Mouse (Mus musculus) urinary bladder, postnatal 4 days (tissue): Measurements from ENCODE around the gene Slc4a1.
A peak's percentile ranks its signal among the peaks of the same experiment; 100 is the strongest.

Experiments
- DNase-seq, 2 experiments: peaks; one replicate each; pipeline ENCODE4 v3.0.0; 2021 to 2022; ENCODE audit warnings: low spot score in 2 of 2

The Slc4a1 gene

DNA sequence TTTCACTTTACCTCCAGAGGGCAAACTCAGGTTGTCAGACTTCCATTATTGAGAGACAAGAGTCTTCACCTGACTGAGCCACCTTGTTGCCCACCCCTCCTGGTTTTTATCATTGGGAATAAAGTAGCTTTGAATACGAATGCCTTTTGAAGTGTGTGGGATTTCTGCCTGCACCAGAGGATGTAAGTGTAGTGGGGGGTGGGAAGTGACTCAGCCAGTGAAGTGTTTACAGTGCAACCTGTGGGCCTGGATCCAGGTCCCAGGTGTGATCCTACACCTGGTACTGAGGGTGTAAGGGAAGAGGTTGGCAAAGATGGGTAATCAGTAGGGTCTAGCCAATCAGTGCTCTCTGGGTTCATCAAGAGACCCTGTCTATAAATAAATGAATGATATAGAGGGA is 42.5 kb downstream of the Slc4a1 start:
- DNase-seq, result no peak

DNA sequence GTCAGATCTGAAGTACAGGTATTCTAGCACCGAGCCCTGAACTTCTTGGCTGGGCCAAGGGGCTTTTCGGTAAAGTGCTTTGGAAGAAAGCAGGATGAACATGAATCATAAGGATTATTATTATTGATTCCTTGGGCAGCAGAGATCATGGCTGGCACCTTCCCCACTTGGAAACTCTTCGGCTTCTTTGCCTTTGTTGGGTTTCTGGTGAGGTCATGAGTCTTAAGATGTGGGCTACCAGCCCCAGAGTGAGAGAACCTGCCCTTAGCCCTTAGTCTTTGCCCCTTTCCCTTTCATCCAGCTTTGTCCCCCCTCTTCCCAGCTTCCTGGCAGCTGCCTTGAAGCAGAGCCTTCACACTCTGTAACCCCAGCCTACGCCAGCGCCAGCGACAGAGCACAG is 44.1 kb downstream of the Slc4a1 start:
- DNase-seq, result no peak

DNA sequence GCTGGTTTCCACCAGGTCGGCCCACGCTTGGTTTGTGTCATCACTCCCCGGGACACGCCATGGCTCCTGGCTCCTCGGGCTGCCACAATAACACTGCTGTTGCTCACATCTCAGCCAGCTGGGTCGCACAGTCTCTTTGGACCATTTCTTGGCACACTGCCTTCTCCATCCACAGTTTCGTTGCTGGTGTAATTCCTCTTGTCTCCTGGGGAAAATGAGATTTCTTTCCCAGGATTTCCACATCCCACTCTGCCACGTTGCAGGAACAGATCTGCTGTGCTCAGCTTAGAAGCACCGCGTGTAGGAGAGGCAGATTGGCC is 45.4 kb downstream of the Slc4a1 start:
- peak; percentile 72 to 77 for DNase-seq

DNA sequence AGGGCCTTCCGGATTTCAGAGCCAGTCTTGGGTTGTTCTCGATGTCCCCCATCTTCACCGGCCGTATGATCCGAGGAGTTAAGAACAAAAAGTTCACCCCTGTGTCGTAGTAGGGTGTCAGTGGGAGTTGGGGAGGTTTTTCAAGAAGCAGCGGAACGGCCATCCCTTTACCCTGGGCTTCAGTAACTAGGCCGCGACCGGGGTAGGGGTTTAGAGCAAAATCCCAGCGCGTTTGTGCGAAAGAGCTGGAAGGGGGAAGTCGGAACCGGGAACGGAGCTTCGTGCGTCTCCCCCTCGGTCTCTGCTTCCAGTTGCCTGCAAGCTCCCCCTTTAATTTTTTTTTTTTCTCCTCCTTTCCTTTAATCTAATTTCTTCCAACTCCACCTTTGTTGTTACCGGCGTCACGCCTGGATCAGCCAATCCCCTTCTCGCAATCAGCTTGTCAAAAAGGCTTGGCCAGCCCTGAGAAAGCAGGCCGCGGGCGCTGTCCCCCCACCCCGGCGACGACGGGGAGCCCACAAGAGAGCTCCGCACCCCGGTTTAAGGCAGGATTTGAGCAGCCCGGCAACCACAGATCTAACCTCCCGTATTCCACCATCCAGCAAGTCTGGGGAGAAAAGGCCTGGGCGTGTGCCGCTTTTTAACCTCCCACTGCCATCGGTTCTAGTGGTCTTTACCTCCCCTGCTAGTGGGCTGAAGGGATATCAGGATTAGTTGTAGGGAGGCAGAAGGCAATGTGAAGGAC is 45.9 kb downstream of the Slc4a1 start:
- peak; percentile 76 to 78 for DNase-seq

DNA sequence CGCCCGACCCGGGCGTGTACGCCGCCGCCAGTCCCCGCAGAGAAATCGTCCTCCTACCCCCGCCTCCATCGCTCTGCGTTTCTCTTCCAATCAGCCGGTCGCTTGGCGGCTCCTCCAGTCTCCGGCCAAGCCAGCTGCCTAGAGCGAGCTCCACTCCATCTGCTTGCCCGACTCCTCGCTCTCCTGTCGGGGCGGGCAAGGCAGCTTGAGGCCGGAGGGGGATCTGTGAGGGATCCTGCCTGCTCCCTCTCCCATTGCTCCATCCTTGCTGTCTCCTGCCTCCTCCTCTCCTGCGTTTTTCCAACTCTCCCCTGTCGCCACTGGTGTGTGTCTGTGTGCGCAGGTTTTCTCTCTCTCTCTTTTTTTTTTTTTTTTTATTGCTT is 46.6 kb downstream of the Slc4a1 start, which contains the start of gene Ubtf:
Ubtf (minus strand) TSS at position 333 of the 383 bp plus-strand sequence.
- DNase-seq, result peak; percentile 77 to 84

DNA sequence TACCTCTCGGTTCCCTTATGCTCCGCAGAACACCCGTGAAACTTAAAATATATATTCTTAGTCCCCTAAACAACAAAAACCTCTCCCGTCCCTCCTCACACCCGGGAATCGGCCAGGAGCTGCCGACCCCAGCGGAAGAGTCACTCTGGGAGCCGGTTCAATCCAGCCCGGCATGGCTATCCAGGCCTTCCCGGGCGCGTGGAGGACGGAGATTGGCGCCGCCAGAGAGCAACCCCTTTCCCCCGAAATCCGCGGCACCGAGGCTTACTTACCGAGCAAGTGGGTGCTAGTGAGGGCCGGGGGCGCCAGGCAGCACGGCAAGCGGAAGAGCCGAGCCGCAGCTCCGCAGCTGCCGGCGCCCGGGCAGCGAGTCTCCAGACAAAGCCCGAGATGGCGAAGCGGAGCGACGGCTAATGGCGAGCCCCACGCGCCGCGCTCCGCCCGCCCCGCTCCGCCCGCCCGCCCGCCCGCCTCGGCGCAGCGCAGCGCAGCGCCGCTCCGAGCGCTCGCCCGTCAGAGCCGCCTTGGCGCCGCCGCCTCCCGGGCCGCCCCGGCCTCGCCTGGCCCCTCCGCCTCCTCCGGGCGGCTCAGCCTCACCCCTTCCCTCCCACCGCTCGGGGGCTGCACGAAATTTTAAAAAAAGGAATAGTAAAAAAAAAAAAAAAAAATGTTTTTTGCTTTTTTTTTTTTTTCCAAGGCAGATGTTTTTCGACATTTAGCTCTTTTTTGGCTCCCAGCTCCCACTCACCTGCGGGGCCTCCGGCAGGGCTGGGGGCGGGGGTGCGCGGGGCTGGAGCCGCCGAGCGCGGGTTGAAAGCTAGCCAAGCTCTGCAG is 47.2 kb downstream of the Slc4a1 start:
- peak in 1 of 2 experiments; percentile 35 for DNase-seq

DNA sequence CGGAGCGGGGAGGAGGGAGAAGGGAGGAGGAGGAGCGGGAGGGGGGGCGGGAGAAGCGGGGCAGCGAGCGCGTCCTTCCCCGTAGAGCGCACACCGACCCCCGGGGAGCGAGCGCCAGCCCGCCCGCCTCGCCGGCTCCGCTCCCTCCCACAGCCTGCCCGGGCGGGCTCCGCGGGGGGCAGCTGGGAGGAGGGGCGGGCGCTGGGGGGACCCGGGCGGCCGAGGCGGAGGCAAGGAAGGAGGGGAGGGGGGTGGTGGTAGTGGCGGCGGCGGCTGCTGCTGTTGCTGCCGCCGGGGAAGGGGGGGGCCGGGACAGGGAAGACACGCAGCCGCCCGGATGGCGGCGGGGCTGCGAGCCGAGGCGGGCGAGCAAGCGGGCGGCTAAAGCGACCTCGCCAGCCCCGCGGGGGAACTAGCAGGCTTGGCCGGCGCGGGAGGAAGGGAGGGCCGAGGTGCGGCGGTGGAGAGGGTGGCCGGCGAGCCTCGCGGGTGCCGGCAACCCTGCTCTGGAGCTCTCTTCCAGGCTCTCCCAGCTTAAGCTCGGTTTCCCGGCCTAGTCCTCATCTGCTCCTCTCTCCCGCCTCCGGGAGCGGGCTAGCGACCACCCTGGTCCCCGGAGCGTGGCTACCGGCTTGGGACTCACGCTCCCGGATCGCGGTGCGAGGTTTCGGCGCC is 48.0 kb downstream of the Slc4a1 start:
- DNase-seq, result peak; percentile 77 to 79

DNA sequence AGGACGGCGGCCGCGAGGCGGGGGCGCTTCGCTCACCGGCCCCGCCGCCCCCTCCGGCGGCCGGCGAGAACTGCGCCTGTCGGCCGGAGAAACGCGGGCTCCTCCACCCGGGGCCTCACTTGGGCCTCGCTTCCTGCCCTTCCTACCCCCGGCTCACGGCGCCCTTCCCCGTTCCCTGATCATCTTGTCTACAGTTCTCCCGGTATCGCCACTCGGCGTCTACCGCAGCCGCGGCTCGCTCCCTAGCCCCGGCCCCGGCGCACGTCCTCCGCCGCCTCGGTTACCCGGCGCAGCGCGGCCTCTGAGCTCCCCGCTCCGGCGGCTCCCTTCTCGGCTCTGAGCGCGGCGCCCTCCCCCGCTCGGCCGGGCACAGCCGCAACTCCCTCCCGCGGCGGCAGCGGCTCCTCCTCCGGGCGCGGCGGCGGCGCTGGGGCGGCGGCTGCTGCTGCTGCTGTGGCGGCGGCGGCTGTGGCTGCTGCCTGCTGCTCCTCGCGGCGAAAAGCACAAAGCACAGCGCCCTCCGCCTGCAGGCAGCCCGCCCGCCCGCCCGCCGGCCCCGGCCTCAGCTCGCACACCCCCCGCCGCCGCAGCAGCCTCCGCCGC is 48.6 kb downstream of the Slc4a1 start:
- peak; percentile 63 to 78 for DNase-seq

DNA sequence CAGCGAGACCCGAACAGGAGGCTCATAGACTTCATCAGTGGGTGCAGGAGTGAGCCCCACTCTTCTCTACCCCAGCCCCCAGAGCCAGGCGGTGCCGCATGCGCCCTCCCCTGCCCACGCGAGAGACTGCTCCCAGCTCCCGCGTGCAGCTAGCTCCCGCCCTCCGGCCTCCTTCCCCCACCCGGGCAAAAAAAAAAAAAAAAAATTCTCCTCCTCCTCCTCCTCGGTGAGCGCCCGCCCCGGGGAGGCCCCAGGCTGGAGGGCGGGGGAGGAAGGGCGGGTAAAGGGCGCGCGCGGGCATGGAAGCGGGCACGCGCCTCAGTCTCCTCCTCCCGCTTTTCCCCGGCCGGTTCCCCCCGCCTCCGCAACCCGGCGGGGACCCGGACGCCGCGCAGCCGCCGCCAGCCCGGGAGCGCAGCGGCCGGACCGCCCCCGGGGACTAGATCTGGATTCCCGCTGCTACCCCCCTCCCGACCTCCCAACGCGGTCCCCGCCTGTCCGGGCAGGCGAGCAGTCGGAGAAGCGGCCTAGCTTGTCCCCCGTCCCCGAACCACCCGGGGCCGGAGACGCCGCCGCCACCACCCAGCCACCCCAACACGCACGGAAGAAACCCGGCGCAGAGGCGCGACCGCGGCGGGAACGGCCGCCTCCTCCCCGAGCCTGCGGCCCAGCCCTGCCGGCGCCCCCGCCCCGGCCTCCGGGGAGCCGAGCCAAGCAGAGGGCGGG is 49.3 kb downstream of the Slc4a1 start:
- DNase-seq, result peak; percentile 90

DNA sequence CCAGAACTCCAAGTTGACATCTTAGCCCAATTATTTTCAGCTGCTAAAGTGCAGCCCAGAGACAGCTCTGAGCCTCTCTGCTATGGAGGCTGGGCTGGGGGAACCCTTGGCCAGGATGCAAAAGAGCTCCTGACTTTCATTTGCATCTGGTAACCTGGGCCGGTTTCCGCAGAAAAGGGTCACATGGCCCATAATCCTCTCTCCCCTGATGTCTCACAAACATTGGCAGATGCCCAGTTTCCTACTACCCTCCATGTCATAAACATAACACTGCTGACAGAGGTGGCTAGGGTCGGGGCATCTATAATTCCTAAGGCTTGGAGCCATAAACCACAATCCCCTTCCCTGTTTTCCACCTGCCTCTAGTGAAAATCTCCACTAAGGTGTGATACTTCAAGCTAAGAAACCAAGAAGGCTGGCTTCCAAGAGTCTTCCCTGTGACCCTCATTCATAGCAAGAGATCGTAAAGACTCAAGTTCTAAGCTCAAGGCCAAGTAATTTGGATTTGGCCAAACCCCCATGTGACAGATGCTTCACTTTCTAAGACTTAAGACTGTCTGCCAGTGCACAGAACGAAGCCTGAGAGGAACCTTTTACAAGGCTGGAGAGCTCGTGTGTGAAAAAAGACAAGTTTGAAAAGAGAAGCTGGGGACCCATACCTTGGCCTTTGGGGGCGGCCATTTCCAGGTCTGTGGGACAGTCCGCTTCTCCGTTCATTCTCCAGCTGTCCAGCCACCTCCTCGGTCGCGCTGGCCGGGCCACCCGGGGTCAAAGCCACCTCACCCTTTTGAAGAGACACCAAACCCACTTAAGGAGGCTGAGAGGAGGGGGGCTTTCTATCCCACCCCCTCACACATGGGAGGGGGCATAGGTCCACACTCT is 50.1 kb downstream of the Slc4a1 start:
- DNase-seq, result no peak

DNA sequence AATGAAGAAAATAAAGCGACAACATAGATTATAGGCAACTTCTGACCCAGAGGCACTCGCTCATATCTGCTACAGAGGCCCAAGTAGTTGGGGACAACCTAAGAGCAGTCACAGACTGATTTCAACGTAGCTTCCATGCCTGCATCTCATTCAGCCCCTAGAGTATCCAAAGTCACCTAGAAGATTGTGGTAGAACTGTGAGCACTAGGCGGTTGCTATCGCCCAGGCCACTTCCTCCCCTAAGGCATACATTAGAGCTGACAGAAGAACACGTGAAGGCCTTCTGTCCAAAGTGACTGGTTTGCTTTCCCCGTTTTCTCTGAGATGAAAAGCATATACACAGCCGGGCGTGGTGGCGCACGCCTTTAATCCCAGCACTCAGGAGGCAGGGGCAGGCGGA is 51.7 kb downstream of the Slc4a1 start:
- DNase-seq, result no peak

DNA sequence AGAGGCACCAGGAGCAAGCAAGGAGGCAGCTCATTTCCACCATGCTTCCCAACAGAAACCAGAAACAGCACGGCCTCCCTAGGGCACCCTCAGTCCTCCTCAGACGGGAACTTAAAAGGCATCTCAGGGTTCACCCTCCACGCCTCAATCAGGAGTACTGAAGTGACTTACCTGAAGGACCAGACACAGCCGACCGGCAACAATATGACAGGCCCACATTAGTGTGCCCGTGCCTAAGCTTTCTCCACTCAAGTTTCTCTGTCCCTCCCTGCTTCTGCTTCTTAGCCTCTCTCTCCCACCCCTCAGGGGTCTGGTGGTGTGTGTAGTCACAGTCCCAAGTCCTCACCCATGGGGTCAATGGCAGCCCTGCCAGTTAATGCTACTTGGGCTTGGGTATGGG is 53.4 kb downstream of the Slc4a1 start:
- no peak for DNase-seq

DNA sequence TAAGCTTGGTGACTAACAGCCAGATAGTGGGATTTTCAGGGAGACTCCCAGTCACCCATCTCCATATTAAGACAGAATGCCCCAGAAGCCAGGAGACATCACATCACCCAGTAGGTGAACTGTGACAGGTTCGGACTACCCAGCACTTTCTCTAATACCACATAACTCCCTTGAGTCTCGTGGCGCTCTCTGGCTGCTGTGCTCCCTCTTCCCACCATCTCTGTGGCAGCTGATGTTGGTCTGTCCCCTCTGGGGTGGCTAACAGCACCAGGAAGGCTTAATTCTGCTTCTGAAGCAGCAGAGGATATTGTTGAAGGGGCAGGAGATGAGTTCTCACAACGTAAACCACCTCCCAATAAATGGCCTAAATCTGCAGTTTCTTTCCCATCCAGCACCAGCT is 54.0 kb downstream of the Slc4a1 start:
- no peak for DNase-seq

DNA sequence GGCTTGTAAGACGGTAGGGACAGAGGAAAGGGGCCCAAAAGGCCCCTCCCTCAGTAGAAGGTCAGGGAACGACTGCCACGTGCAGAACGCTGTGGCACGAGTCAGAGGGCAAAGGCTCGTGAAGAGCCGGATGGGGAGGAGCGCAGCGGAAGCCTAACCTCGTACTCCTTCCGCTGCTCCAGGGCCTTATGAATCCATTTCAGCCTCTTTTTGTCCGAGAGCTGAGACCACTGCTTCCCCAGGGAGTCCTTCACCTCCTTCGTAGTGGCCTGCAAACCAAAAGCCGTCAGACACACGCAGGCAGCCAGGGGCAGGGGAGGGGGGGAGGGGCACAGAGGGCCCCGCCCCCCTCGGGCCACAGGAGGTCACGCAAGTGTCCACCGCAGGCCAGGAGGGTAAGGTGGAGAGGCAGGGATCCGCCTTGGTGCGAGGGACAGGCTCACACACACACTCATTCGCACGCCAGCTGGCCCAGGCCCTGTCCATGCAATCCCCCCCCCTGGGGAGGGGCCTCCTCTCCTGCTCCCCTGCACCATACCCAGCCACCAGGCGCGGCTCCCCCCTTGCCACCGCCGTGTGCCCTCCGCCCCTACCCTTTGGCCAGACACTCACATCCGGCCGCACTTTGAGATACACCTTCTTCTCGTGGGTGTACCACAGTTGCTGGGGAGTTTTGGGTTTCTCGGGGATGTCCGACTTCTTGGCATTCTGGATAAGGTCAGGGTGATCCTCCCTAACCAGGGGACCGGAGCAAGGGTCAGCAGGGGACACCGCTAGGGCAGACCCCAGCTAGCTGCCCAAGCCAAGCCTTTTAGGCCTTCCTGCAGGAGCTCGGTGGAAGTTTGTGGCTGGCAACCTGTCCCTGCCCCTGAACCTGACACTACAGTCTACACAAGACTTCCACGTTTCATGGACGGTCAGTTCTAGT is 55.0 kb downstream of the Slc4a1 start:
- DNase-seq, result no peak

DNA sequence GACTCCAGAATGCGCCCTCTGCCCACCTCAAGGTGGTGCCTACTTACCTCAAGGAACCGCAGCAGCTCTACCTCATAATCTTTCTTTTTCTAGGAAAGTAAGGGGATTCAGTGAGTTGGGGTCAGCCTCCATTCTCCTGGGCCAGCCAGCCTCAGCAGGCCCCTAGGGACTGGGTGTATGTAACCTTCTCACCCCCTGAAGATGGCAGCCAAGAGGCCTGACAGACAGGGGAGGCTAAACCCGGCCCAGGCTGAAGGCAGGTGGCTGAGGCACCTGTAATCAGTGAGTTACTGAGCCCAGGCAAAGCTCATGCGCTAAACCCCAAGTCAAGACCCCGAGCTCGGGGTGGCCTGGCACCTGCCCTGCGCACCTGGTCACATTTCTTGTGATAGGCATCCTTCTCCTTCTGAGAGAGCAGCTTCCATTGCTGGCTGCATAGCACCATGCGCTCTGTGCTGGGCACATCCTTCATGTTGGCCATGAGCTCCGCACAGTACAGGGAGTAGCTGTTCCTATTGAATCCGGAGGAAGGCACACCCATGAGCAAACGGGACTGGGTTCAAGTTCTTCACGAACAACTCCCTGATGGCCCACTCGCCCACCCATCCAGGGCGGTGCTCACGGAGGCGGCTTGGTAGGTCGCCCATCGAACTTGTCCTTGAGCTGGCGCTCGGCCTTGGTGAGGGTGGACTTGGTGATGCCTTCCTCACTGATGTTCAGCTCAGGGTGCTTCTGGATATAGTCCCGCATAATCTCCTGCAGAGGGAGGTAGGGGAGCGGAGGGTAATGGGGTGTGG is 56.0 kb downstream of the Slc4a1 start:
- DNase-seq, result no peak

DNA sequence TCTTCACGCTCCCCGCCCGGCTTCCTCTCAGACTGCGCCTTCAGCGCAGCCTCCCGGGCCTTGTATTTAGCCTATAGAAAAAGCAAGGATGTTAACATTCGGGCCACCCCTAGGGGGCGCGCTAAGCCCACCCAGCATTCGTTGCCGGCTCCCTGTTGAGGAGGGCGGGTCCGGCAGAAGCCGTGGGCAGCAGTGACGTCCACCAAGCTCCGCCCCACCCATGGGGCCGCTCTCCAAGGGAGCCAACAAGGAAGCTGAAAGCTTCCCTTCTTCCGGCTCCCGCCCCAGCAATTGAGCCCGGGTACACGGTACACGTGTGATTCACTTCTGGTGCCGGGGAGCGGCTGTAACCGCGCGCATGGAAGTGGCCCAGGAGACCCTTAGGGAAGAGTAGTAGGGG is 57.0 kb downstream of the Slc4a1 start:
- peak; percentile 96 to 97 for DNase-seq

DNA sequence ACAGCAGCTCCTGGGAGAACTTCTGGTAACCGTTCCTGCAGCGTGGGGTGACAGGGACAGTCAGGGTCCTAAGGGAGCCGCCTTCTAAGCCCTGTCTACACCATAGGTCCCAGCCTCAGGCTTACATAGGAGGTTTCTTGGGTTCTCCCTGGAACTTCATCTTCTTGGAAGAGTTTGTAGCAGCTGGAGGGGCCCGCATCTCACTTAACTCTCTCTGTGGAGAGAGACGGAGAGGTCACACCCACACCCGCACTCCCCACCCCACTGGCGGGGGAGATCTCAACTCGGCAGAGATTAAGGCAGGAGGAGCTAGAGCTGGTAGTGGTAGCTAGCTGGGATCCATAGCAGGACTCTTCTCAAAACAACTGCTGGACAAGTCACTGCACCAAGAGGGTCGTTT is 57.9 kb downstream of the Slc4a1 start:
- DNase-seq, result no peak

DNA sequence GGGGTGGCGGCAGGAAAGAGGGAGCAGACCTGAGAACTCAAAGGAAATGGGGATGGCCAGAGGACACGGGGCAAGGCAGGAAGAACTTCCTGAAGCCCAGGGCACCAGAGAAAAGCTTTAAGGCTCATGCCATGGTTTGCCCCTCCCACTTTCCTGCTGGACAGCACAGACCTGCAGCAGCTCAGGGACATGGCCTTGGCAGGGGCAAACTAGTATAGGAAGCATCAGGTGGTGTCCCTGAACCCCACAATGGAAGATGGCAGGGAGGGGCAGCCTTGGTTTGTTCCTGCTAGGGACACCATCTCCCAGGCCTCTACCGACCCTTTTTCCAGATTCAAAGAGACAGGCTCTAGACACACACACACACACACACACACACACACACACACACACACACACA is 60.6 kb downstream of the Slc4a1 start:
- no peak for DNase-seq

DNA sequence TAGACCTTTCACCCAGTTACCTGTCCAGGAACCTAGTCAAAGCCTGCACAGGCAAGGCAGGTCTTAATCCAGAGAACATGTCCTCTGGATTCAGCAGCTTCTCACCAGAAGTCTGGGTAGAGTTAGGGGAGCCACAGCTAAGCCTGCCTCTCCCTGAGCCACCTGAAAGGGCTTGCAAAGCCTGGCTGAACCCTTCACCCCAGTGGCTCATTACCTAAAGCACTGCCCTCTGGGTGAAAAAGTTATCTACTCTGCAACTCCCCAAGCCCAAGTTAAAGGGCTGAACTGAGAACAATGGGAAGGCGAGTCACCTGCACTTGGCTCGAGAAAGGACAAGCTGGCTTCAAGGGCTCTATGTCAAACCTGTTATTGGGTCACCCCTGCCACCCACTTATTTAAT is 61.9 kb downstream of the Slc4a1 start:
- no peak for DNase-seq
